Mouse (Mus musculus): ENCODE measurements around the gene Pcdh11x. TPM values are rescaled to one million over a fixed set of nuclear protein-coding genes. Genes with fewer than 3 reads are reported as not detected.
"Not testable (repeated sequence)": the region's sequence is repeated elsewhere in the genome, so short reads cannot be mapped to it uniquely, and the experiment has no call there.

The Pcdh11x gene
- total RNA-seq, 2 experiments from 2014 or later = 6.1 to 7.4 TPM

DNA sequence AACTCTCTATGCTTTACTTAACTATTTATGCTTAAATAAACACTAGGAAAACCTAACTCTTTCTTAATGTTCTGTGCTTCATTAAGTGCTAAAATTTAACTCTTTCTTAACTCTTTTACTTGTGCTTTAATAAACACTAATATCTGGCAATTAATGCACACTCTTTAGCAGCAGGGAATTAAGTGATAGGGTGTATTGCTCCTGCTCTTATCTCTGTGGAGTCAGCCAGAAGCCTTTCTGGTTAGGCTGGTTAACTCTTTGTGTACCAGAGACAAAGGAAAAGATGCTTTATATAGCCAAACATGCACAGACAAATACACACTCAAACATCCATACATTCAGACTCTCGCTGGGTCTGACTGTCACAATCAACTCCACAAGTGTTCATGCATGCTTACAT is 309.2 kb downstream of the Pcdh11x start:
- Histone ChIP-seq H3K27ac (no peak overlapping the region), H3K4me3 (no peak overlapping the region)
- no peak for DNase-seq (ENCODE audit: low spot score in 2 of 2)
- no peak for TF ChIP-seq CTCF (conservative IDR thresholded peaks at IDR 0.05)

- TF ChIP-seq CTCF (conservative IDR thresholded peaks at IDR 0.05) = peak; percentile 68
- H3K27ac ChIP-seq = no peak overlapping the region
- DNase-seq (ENCODE audit: low spot score in 2 of 2) = no peak
- H3K4me3 ChIP-seq = no peak overlapping the region
Observed at GRCm38 (mm10) chrX:120618460-120618859, 328.4 kb downstream of the Pcdh11x start.

DNA sequence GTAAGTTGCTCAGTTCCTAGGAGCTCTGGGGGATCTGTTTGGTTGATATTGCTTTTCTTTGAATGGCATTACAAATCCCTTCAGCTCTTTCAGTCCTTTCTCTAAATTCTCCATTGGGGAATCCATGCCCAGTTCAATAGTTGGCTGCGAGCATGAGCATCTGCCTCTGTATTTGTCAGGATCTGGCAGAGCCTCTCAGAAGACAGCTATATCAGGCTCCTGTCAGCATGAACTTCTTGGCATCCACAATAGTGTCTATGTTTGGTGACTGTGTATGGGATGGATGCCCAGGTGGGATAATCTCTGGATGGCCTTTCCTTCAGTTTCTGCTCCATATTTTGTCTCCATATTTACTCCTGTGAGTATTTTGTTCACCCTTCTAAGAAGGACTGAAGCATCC is 380.2 kb downstream of the Pcdh11x start:
- peak; percentile 13 to 16 for DNase-seq (ENCODE audit: low spot score in 2 of 2)
- not testable (repeated sequence) for H3K4me3 ChIP-seq, H3K27ac ChIP-seq

GRCm38 (mm10) chrX:120734144-120734543 is 444.1 kb downstream of the Pcdh11x start:
- Histone ChIP-seq H3K4me3 (no peak overlapping the region), H3K27ac (no peak overlapping the region)
- DNase-seq (ENCODE audit: low spot score in 2 of 2) = no peak
- TF ChIP-seq CTCF (conservative IDR thresholded peaks at IDR 0.05) = no peak

DNA sequence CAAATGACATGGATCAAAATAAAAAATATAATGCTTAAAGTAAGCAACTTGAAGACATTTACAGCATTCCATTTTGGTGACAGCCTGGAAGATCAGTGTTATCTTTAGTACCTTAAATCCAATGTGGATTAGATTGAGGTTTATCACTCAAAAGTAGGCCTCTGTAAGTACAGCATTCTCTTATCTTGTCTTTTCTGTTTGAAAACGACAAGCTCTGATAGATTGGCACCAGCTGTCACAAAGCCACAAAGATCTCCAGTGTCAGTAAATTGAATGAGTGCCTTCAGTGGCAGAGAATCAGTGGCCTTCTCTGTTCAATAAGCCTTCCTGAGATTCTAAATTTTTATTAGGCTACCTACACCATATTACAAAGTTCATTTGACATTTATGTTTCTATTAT is 445.7 kb downstream of the Pcdh11x start:
- no peak for TF ChIP-seq CTCF (conservative IDR thresholded peaks at IDR 0.05)
- Histone ChIP-seq H3K27ac (no peak overlapping the region), H3K4me3 (no peak overlapping the region)
- no peak for DNase-seq (ENCODE audit: low spot score in 2 of 2)

DNA sequence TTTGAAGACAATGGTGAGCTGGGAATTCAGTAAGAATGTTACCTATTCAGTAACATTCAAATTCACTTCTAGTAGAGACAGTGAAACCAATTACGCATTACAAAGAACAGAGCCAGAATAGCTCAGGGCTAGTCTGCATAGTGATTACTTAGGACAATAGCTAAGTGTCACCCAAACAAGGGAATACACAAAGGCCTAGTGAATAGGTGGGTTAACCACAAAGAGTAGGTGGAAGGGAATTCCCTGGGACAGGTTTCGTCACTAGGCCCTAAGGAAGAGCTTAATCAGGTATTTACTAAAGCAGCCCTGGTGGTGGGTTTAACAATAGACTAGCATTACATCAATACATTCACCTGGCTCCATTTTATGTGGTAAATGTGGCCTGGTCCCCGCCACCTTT is 654.5 kb downstream of the Pcdh11x start:
- DNase-seq (ENCODE audit: low spot score in 2 of 2) = no peak
- H3K27ac ChIP-seq = no peak overlapping the region
- no peak for TF ChIP-seq CTCF (conservative IDR thresholded peaks at IDR 0.05)
- no peak overlapping the region for H3K4me3 ChIP-seq

Other genes starting within 250 kb of the Pcdh11x start
- not detected for gene H2afb3, start 22.8 kb downstream of the Pcdh11x start, total RNA-seq (2021)